Mouse (Mus musculus) midbrain, embryonic 16.5 days (tissue): ENCODE results near the gene Tspan1. TPM values are rescaled to one million over a fixed set of nuclear protein-coding genes. Genes with fewer than 3 reads are reported as not detected.

Source experiments
- ATAC-seq: fragments of 200-750 bp; cut with Nextera tagmentation; 2 replicates; pipeline ENCODE4 v1.8.0; 2017; ENCODE audit warnings: moderate TSS enrichment
- H3K27ac ChIP-seq: fragments of 300-500 bp; sonication (generic); 2 replicates; pipeline ENCODE4 v1.5.1; 2014; ENCODE audit warnings: mild to moderate bottlenecking, low read length, mixed read lengths
- H3K27me3 ChIP-seq: fragments of 300-500 bp; sonication (generic); 2 replicates; pipeline ENCODE4 v1.6.1; 2014; ENCODE audit warnings: low read depth, low read length, mixed read lengths; ENCODE audit not compliant: control insufficient read depth, insufficient read depth
- H3K36me3 ChIP-seq: fragments of 300-500 bp; sonication (generic); 2 replicates; pipeline ENCODE4 v1.6.1; 2014; ENCODE audit warnings: mild to moderate bottlenecking, low read length, moderate library complexity, mixed read lengths; ENCODE audit not compliant: control insufficient read depth, insufficient read depth
- H3K4me1 ChIP-seq: fragments of 300-500 bp; sonication (generic); 2 replicates; pipeline ENCODE4 v1.6.1; 2014; ENCODE audit warnings: mild to moderate bottlenecking, low read length, mixed read lengths; ENCODE audit not compliant: control insufficient read depth, insufficient read depth
- H3K4me2 ChIP-seq: fragments of 300-500 bp; sonication (generic); 2 replicates; pipeline ENCODE4 v1.6.1; 2014; ENCODE audit warnings: mild to moderate bottlenecking, low read length, mixed read lengths
- H3K4me3 ChIP-seq: fragments of 300-500 bp; sonication (generic); 2 replicates; pipeline ENCODE4 v1.5.1; 2014; ENCODE audit warnings: low read depth, mild to moderate bottlenecking, low read length, moderate library complexity, mixed read lengths
- H3K9ac ChIP-seq: fragments of 300-500 bp; sonication (generic); 2 replicates; pipeline ENCODE4 v1.6.1; 2014; ENCODE audit warnings: low read depth, low read length, mixed read lengths
- H3K9me3 ChIP-seq: fragments of 300-500 bp; sonication (generic); replicated peaks from 2 replicates; pipeline ENCODE4 v1.6.1; 2014; ENCODE audit warnings: mild to moderate bottlenecking, low read length, mixed read lengths; ENCODE audit not compliant: control insufficient read depth, poor library complexity, severe bottlenecking
- WGBS: fragments of 180-500 bp; shearing (Covaris S2); extraction: QIAGEN DNeasy Blood & Tissue Kit; methylation state at CpG from one replicate; pipeline ENCODE4 v1.1.7; 2014; 5-methylcytosine and 5-hydroxymethylcytosine counted together
- polyA plus RNA-seq: library from polyadenylated mRNA; unstranded; fragments of >200 nt; fragmentation: Nextera tagmentation; extraction: Ambion mirVana; gene quantifications from 2 replicates; pipeline ENCODE4 v1.2.1, GENCODE M21; 2015

Tspan1 gene
- polyA plus RNA-seq, 1 experiment from 2014 or later = not detected

DNA sequence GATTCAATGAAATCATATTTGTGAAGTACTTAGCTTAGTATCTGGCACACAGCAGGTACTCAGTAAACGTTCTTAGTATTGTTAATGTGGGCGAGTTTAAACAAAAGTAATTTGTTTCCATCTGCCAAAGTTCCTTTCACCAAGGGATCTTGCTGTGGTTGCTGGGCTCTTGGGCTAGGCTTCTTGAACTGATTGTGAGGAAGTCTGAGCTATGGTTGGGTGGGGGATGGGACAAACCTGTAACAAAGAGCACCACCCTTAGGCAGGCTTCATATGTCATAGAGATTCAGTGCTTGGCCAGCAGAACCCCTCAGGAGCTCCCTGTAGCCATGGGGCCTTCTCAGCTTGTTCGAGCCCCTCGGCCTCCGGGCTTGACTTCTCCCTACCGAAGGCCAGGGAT is 5.7 kb upstream of the Tspan1 start, which contains the start of the genes 1700042G07Rik and Gm49337:
Gene 1700042G07Rik (plus strand): TSS at position 301 of the 400 bp plus-strand sequence.
Gene Gm49337 (plus strand): TSS at position 313 of the 400 bp plus-strand sequence.
- no peak within 1 kb of the TSS for H3K4me3 ChIP-seq
- H3K9ac ChIP-seq = no peak within 1 kb of the TSS
- H3K4me1 ChIP-seq = peaks cover 11% of the 10 kb centered on the region
- no peaks in the 10 kb centered on the region for H3K27me3 ChIP-seq
- ATAC-seq = no peak
- WGBS = 81% methylated on average over 6 of the region's 6 CpGs
- H3K4me2 ChIP-seq = no peak within 1 kb of the TSS
- no peak within 1 kb of the TSS for H3K27ac ChIP-seq
- H3K9me3 ChIP-seq = no peaks in the 10 kb centered on the region
- no peaks in the 10 kb centered on the region for H3K36me3 ChIP-seq

- WGBS = 70% methylated on average over 3 of the region's 3 CpGs
- no peak overlapping the region for H3K4me3 ChIP-seq
- H3K4me1 ChIP-seq = no peaks in the 10 kb centered on the region; the same call in 1 of the 2 replicates
- no peak overlapping the region for H3K27ac ChIP-seq
- H3K9ac ChIP-seq = no peak overlapping the region
- no peak overlapping the region for H3K4me2 ChIP-seq
- H3K9me3 ChIP-seq = no peaks in the 10 kb centered on the region
- no peaks in the 10 kb centered on the region for H3K27me3 ChIP-seq
- H3K36me3 ChIP-seq = no peaks in the 10 kb centered on the region
- ATAC-seq = no peak
These were observed 1.9 kb upstream of the Tspan1 start for GRCm38 (mm10) chr4:116169353-116169672.

DNA sequence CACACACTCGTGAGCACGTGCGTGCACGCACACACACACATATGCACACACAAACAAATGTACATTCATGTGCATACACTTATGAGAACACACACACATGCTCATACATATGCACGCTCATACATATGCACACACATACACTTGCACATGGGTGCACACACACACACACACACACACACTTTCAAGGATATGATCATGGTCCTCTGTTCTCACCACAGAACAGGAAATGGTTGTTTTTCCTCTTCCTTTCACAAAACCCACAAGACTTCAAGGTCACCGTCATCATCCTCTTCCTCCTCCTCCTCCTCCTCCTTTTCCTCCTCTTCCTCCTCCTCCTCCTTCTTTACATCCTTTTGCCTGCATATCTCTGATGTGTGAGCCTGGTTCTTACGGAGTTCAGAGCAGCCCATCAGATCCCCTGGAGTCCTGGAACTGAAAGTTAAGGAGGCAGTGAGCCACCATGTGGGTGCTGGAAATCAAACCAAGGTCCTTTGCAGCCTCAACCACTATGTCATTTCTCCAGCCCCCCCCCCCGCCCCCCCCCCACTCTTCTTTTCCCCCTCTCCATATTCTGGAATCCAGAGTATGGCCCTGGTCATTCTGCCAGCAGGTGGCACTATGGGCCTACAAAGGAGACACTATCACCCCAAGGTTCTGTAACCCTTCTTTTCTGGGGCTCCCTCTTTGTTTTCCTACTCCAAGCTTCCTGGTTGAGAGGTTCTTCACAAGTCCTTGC is 1.4 kb upstream of the Tspan1 start:
- no peaks in the 10 kb centered on the region for H3K9me3 ChIP-seq
- no peak overlapping the region for H3K9ac ChIP-seq
- WGBS = 83% methylated on average over 7 of the region's 8 CpGs
- no peak overlapping the region for H3K4me2 ChIP-seq
- ATAC-seq = peak; percentile 68
- no peak overlapping the region for H3K27ac ChIP-seq
- H3K36me3 ChIP-seq = no peaks in the 10 kb centered on the region
- no peak overlapping the region for H3K4me3 ChIP-seq
- H3K27me3 ChIP-seq = no peaks in the 10 kb centered on the region
- no peaks in the 10 kb centered on the region for H3K4me1 ChIP-seq

DNA sequence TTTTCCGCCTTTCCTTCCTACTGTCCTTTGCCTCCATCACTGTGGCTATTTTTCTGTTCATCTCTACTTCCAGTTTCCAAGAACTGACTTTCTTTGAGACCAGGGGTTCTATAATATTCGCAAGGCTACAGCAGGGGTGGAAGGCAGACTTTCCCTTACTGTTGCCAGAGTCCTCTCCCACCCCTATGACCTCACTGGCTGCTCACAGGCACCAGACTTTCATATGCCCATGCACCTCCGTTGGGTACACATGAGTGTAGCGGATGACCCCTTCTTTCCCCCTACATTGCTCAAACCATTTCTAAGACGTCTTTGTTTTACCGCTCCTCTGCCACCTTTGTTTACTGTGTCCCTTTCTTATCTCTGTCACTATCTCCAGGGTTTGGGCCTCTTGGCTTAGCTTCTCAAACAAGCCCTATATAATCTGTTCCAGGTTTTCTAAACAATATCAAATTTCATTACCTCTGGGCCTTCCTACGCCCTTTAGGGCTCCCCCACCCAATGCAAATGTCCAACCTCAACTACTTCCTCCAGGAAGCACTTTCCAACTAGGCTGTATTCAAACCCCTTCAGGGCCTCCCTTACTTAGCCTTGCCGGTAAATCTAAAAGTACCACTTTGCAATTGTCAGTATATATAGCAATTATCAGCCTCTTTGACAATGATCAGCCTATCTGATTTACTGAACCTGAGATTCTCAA is 1.5 kb downstream of the Tspan1 start:
- Histone ChIP-seq H3K4me1 (no peaks in the 10 kb centered on the region), H3K27ac (no peak overlapping the region), H3K27me3 (no peaks in the 10 kb centered on the region), H3K36me3 (no peaks in the 10 kb centered on the region), H3K9ac (no peak overlapping the region), H3K4me3 (no peak overlapping the region), H3K4me2 (no peak overlapping the region), H3K9me3 (no peaks in the 10 kb centered on the region)
- WGBS = 78% methylated on average over 8 of the region's 8 CpGs
- no peak for ATAC-seq

DNA sequence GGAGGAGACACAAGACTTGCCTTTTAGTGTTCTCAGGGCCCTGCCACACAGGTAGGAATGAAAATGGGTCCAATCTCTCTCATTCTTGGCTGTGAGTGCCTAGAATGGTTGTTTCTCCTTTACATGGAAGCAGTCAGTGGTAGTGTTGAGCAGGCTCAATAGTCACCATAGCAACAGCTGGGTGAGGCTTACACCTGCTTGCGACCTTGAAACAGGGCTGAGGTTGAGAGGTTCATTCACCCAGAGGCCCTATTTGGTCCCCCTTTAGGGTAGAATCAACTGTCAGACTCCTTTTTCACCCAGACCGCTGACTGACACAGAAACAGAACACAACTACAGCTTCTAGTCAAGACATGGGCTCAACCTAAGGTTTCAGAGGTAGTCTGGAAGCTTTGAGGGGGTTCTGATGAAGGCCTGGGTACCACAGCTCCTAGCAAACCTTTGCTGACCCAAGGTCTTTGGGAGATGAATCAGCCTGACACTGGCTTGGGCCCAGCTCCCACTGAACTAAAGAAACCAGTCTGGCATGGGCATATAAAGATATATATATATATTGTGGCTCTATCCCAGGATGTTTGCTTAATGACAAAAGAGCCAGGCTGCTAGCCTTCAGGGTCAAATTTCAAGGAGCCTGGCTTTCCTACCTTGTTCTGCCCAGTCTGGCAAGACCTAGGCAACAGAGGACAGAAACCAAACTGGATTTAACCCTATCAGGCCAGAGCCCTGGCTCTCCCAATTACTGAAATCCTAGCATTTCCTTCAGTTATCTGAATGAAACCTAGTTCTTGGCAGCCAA is 2.4 kb downstream of the Tspan1 start:
- no peaks in the 10 kb centered on the region for H3K4me1 ChIP-seq
- 83% methylated on average over 2 of the region's 2 CpGs for WGBS

DNA sequence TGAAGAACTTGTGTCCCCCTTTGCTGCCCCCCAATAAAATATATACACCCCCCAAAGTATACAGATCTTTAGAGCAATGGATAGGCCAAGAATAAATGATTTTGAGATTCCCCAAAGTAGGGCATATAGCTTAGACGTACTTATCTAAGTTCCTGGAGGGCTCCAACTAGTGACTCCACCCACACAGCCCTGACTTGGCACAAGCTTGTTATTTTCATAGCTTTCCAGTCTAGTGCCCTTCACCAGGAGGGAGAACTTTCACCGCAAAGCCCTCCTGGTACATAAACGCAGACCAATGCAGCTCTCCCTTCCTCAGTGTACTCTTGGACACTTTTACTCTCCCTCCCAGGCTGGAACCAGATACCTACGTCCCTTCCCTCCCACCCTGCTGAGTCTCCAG is 5.3 kb downstream of the Tspan1 start:
- H3K4me1 ChIP-seq = no peaks in the 10 kb centered on the region
- H3K27ac ChIP-seq = no peak overlapping the region
- H3K9ac ChIP-seq = no peak overlapping the region
- H3K4me3 ChIP-seq = no peak overlapping the region
- WGBS = 75% methylated on average over 4 of the region's 4 CpGs
- no peak for ATAC-seq
- no peaks in the 10 kb centered on the region for H3K27me3 ChIP-seq
- no peak overlapping the region for H3K4me2 ChIP-seq
- peaks cover 19% of the 10 kb centered on the region for H3K36me3 ChIP-seq
- no peaks in the 10 kb centered on the region for H3K9me3 ChIP-seq

More for the DNA sequence above, 2.4 kb downstream of the Tspan1 start:
- H3K27me3 ChIP-seq = no peaks in the 10 kb centered on the region
- H3K9ac ChIP-seq = no peak overlapping the region
- H3K36me3 ChIP-seq = no peaks in the 10 kb centered on the region
- no peaks in the 10 kb centered on the region for H3K9me3 ChIP-seq
- ATAC-seq = no peak
- H3K4me3 ChIP-seq = no peak overlapping the region
- no peak overlapping the region for H3K27ac ChIP-seq
- H3K4me2 ChIP-seq = no peak overlapping the region

DNA sequence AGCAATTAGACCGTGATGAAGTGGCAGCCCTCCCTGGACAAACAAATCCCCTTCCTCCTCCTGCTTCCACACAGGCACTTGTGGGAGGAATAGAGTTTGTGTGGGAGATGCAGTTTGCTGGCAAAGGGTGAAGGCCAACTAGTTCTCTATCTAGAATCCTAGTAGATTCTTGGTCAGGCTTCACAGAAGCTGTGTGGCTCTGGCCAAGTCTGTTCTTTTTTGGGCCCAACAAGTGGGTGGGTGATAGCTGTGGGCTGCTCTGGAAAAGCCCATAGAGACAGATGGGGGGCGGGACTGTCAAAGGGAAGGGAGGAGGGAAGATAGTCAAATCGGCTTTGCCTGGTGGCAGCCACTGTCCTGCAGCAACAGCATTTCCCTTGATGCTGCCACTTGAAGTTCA is 6.6 kb downstream of the Tspan1 start:
- no peaks in the 10 kb centered on the region for H3K9me3 ChIP-seq
- WGBS = 79% methylated on average over 3 of the region's 3 CpGs

GRCm38 (mm10) chr4:116159912-116160311 is 7.5 kb downstream of the Tspan1 start:
- no peak overlapping the region for H3K9ac ChIP-seq
- WGBS = 71% methylated on average over 3 of the region's 3 CpGs
- H3K4me1 ChIP-seq = no peaks in the 10 kb centered on the region
- H3K4me2 ChIP-seq = no peak overlapping the region
- peaks cover 36% of the 10 kb centered on the region for H3K36me3 ChIP-seq
- H3K4me3 ChIP-seq = no peak overlapping the region
- H3K27me3 ChIP-seq = no peaks in the 10 kb centered on the region
- no peaks in the 10 kb centered on the region for H3K9me3 ChIP-seq
- 0 out of 2 replicates have a peak, but pooled peaks have one; percentile 50 for ATAC-seq
- no peak overlapping the region for H3K27ac ChIP-seq

More for the DNA sequence above, 6.6 kb downstream of the Tspan1 start:
- H3K27ac ChIP-seq = no peak overlapping the region
- no peak overlapping the region for H3K9ac ChIP-seq
- peaks cover 31% of the 10 kb centered on the region for H3K36me3 ChIP-seq
- no peaks in the 10 kb centered on the region for H3K4me1 ChIP-seq
- no peaks in the 10 kb centered on the region for H3K27me3 ChIP-seq
- no peak overlapping the region for H3K4me2 ChIP-seq
- ATAC-seq = no peak
- H3K4me3 ChIP-seq = no peak overlapping the region
